Mouse (Mus musculus): ENCODE measurements around the gene G6pc3. TPM values are rescaled to one million over a fixed set of nuclear protein-coding genes. Genes with fewer than 3 reads are reported as not detected.

The G6pc3 gene
- polyA plus RNA-seq, 1 experiment from 2014 or later: 35.6 TPM

DNA sequence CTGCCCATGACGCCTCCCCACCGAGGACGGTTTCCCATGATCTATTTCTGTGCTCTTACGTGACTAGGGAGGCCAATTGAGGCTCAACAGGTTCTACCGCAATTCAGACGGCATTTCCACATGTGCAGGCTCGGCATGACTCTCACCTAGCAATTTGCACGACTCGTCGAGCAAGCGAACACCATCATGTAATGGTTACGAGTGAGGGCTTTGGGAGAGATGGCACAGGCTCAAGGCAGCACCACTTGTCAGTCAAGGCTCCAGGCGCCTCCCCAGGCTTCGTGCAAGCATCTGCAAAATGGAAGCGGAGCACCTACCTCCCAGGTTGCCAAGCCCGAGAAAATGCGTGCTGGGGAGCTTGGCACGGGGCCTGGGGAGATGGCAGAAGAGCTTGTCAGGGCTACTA lies 22.5 kb downstream of the G6pc3 start:
- Histone ChIP-seq H3K4me3 (no peak overlapping the region), H3K27ac (no peak overlapping the region), H3K9ac (no peak overlapping the region), H3K4me1 (peaks cover 77% of the 10 kb centered on the region), H3K9me3 (no peaks in the 10 kb centered on the region), H3K27me3 (no peaks in the 10 kb centered on the region), H3K4me2 (replicated peaks) (no peak overlapping the region), H3K36me3 (peaks cover 7% of the 10 kb centered on the region)
- ATAC-seq (ENCODE audit: low FRiP score, low read depth): no peak
- 60% methylated on average over 18 of the region's 18 CpGs for WGBS

DNA sequence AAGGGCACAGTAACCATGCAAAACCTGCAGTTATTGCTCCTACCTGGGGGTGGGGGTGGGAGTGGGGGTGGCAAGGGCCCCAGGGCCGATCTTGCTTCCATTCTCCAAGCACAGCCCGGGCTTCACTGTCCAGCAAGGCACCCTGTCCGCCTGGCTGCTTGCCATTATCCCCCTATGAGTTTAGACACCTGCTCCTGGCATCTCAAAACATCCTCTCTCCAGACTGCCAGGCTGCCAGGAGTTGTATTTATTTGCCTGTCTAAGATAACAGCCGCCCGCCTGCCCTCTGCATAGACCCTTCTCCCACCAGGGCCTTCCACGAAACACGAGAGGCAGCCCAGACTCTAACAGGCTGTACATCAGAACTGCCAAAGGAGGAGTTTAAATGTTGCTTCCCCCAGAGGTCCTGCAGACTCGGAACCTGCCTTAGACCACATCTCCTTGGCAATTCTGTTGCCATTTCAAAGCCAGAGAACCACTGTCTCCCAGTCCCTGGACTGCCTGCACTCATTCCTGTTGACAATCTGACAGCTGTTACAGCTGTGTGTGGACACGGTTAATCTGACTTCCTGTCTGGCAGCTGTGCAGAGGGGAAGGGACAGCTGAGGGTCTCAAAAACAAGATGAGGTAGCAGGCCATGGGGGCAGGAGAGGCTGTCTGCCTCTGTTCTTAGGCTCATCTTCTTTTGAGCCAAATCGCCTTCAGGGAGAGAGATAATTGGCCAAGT lies 25.2 kb downstream of the G6pc3 start:
- 50% methylated on average over 10 of the region's 10 CpGs for WGBS
- Histone ChIP-seq H3K4me2 (replicated peaks) (peak overlapping the region; percentile 19), H3K4me3 (no peak overlapping the region), H3K36me3 (peaks cover 7% of the 10 kb centered on the region), H3K9me3 (no peaks in the 10 kb centered on the region), H3K4me1 (peaks cover 81% of the 10 kb centered on the region), H3K27ac (no peak overlapping the region), H3K9ac (peak overlapping the region; percentile 45), H3K27me3 (no peaks in the 10 kb centered on the region)
- no peak for ATAC-seq (ENCODE audit: low FRiP score, low read depth)

DNA sequence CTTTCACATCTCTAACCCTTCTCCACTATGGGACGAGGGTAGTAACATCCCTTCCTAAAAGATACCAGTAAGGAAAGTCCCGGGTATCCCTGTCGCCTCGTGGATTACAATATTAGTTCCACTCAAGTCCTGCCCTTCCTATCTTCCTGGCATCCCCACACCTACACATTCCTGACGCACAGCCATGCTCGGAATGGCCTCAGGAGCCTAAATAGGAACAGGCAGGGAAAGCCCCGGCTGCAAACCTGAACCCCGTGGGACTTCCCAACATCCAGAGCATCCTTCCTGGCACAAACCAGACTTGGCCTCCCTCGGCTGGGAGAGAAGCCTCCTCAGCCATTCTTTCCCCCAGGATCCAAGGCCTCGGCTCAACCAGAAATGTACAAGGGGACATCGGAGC lies 26.1 kb downstream of the G6pc3 start:
- peak overlapping the region; percentile 51 for H3K9ac ChIP-seq

DNA sequence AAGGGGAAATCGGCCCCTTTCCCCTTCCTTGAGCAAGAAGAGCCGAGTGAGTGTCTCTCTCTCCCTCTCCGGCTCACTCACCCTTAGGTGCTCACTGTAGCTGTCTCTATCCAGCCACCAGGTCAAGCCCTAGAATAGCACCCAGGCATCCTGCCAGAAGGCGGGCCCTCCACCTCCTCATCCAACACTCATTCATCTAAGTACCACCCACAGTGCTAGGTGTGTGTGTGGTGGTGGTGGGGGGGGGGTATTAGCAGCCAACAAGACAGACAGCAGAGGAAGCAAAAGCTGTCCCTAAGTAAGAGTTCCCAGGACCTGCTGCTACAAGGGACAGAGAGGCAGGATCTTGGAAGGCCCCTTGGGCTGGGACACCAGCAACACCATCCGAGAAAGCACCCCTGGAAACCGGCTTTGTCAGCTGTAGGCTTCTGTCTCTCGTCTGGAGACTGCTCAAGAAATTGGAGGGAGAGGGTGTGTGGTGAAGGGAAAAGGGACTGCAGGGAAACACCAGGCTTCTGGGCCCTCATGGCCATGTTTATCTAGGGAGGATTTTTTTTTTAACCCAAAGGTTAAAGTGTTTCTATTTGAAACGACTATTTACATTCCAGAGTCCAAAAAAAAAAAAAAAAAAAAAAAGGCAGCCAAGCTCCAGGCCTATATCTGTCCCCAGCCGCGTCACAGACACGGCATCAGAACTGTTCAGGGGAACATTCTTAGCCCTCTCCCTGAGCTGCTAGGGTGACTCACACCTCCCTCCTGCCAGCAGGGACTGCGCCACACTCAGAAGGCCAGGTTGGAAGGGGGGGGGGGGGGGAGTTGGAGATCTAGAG lies 26.9 kb downstream of the G6pc3 start:
- 34% methylated on average over 12 of the region's 12 CpGs for whole genome bisulfite sequencing
- peaks cover 15% of the 10 kb centered on the region for H3K36me3 ChIP-seq
- H3K4me2 ChIP-seq (replicated peaks): peak overlapping the region; percentile 91
- peak overlapping the region; percentile 65; the same call in 1 of the 2 replicates for H3K27ac ChIP-seq
- H3K4me1 ChIP-seq: peaks cover 83% of the 10 kb centered on the region
- peak overlapping the region; percentile 18; the same call in 1 of the 2 replicates for H3K4me3 ChIP-seq
- ATAC-seq (ENCODE audit: low FRiP score, low read depth): no peak
- no peaks in the 10 kb centered on the region for H3K9me3 ChIP-seq
- H3K9ac ChIP-seq: peak overlapping the region; percentile 51
- no peaks in the 10 kb centered on the region for H3K27me3 ChIP-seq

More for the DNA sequence above, 26.1 kb downstream of the G6pc3 start:
- H3K27me3 ChIP-seq: no peaks in the 10 kb centered on the region
- H3K9me3 ChIP-seq: no peaks in the 10 kb centered on the region
- H3K27ac ChIP-seq: peak overlapping the region; percentile 65; the same call in 1 of the 2 replicates
- peaks cover 14% of the 10 kb centered on the region for H3K36me3 ChIP-seq
- H3K4me3 ChIP-seq: no peak overlapping the region
- peaks cover 86% of the 10 kb centered on the region for H3K4me1 ChIP-seq
- 69% methylated on average over 11 of the region's 11 CpGs for WGBS
- H3K4me2 ChIP-seq (replicated peaks): peak overlapping the region; percentile 91; the same call in 1 of the 2 replicates
- ATAC-seq (ENCODE audit: low FRiP score, low read depth): no peak

DNA sequence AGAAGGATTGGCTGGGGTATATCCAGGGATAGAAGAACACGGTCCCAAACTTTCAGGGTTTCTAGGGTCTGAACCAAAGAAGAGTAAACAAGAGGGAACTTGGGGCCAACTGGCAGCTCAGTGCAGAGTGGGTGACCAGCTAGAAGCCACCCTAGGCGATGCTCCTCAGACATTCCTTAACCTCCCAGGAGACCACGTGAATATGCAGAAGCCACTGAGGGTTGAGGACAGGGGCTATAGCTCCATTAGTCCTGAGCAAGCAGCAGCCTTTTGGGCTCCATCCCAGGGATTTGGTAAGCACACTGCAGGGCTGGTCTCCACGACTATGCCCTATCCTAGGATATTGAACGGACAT lies 27.4 kb downstream of the G6pc3 start:
- Histone ChIP-seq H3K9ac (peak overlapping the region; percentile 50), H3K4me2 (replicated peaks) (peak overlapping the region; percentile 91), H3K27ac (0 out of 2 replicates have a peak overlapping the region, but pooled peaks have one; percentile 65), H3K9me3 (no peaks in the 10 kb centered on the region), H3K4me3 (peak overlapping the region; percentile 18), H3K4me1 (peaks cover 77% of the 10 kb centered on the region), H3K36me3 (peaks cover 16% of the 10 kb centered on the region), H3K27me3 (no peaks in the 10 kb centered on the region)
- no peak for ATAC-seq (ENCODE audit: low FRiP score, low read depth)
- 42% methylated on average over 5 of the region's 5 CpGs for WGBS

DNA sequence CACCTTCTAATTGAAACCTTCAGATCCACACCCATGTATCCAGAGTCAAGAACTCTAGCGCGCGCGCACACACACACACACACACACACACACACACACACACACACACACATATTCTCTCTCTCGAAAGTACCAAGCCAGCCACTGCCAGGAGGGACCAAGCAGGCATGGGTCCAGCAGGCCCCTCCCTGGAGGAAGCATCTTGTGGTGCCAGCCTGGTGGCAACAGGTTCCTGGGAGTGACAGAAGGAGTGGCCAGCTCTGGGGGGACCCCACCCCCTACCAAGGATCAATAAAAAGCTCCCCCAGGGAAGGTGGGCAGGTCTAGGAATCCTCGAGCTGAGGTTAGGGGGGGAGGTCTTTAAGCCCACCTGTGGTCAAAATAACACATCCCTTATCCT lies 28.0 kb downstream of the G6pc3 start:
- Histone ChIP-seq H3K4me3 (peak overlapping the region; percentile 50), H3K36me3 (peaks cover 20% of the 10 kb centered on the region), H3K9ac (peak overlapping the region; percentile 50), H3K27me3 (no peaks in the 10 kb centered on the region), H3K4me2 (replicated peaks) (peak overlapping the region; percentile 91), H3K9me3 (no peaks in the 10 kb centered on the region), H3K4me1 (peaks cover 71% of the 10 kb centered on the region), H3K27ac (peak overlapping the region; percentile 89; the same call in 1 of the 2 replicates)
- ATAC-seq (ENCODE audit: low FRiP score, low read depth): no peak
- WGBS: 62% methylated on average over 6 of the region's 6 CpGs

DNA sequence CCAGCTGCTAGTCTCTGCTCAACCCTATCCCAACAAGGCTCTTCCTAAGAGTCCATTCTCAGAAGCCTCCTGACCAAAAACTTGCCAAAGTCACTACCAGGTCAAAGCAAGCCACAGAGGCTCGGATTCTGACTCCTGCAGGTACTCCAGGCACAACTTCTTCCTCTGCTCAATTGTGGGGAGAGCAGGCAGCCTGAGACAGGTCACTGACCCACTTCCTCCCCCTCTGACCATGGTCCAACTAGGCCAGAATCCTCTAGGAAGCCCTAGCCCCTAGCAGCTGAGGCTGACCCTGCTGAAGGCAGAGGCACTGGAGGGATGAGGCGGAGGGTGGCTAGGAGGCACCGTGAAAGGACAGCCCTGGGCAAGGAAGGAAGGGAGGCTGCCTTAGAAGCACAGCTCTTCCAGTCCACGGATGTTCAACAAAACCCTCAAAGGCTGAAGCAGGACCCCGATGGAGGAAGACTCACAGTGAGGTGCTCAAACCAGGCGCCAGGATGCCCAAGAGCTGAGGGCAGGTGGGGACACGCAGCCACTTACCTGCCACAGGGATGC lies 28.5 kb downstream of the G6pc3 start:
- peak overlapping the region; percentile 89 for H3K27ac ChIP-seq
- H3K9ac ChIP-seq: peak overlapping the region; percentile 67
- peaks cover 74% of the 10 kb centered on the region for H3K4me1 ChIP-seq
- H3K27me3 ChIP-seq: no peaks in the 10 kb centered on the region
- H3K9me3 ChIP-seq: no peaks in the 10 kb centered on the region
- H3K36me3 ChIP-seq: peaks cover 20% of the 10 kb centered on the region
- H3K4me3 ChIP-seq: peak overlapping the region; percentile 50
- H3K4me2 ChIP-seq (replicated peaks): peak overlapping the region; percentile 91
- WGBS: 61% methylated on average over 7 of the region's 7 CpGs
- ATAC-seq (ENCODE audit: low FRiP score, low read depth): no peak

DNA sequence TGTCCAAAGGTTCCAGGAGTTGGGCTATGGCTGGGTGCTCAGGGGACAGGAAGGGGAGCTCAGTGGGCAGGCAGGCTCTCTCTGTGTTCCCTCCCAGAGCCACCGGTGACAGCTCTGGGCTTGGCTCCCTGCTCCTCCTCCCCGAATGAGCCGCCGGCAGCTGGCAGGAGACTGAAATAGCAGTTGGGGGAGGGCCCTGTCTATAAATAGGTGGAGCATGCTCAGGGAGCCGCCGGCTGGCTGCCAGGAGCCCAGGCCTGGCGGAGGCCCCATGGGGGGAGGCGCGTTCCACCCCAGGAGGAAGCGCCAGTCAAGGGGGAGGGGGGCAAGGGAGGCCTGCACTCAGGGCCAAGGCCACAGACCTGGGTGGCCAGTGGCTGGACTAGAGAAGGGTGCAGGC lies 29.4 kb downstream of the G6pc3 start:
- Histone ChIP-seq H3K9ac (peak overlapping the region; percentile 67), H3K9me3 (no peaks in the 10 kb centered on the region), H3K27ac (peak overlapping the region; percentile 89), H3K27me3 (no peaks in the 10 kb centered on the region), H3K4me2 (replicated peaks) (peak overlapping the region; percentile 91), H3K36me3 (peaks cover 22% of the 10 kb centered on the region), H3K4me3 (peak overlapping the region; percentile 50), H3K4me1 (peaks cover 75% of the 10 kb centered on the region)
- ATAC-seq (ENCODE audit: low FRiP score, low read depth): peak; percentile 79
- WGBS: 0% methylated on average over 10 of the region's 10 CpGs

DNA sequence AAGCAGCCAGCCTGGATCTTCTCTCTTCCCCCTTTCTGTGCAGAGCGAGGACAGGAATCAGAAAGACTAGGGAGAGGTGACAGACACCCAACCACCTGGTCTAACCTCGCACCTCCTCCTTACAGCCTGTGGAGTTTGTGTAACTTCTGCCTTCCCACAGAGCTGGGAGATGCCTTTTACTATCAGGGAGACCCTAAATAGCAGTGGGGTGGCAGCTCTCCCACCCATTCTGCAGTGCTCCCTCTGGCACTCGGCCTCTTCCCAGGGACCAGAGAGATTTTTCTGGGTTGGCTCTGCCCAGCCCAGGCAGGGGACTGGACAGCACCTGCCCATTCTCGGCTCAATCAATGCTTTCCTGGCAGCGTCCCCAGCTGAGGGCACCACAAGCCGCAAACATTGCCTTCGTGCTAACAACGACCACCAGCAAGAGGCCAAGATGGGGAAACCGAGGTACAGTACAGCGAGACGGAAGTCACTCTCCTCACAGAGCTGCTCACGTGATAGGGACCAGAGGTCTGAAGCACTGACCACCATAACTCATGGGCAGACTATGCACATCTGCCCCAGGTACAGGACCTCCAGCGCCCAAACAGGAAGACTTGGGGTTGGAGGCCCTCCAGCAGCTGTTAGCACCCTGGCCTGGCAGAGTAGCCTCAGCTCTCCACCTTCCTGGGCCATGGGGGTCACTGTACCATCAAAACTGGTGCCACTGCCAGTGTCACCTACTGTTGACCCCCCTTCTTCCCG lies 30.0 kb downstream of the G6pc3 start:
- Histone ChIP-seq H3K27me3 (no peaks in the 10 kb centered on the region), H3K4me3 (peak overlapping the region; percentile 50), H3K36me3 (peaks cover 28% of the 10 kb centered on the region), H3K9me3 (no peaks in the 10 kb centered on the region), H3K27ac (peak overlapping the region; percentile 89), H3K4me1 (peaks cover 73% of the 10 kb centered on the region), H3K4me2 (replicated peaks) (peak overlapping the region; percentile 91), H3K9ac (peak overlapping the region; percentile 67; the same call in 1 of the 2 replicates)
- no peak for ATAC-seq (ENCODE audit: low FRiP score, low read depth)
- WGBS: 62% methylated on average over 14 of the region's 14 CpGs

DNA sequence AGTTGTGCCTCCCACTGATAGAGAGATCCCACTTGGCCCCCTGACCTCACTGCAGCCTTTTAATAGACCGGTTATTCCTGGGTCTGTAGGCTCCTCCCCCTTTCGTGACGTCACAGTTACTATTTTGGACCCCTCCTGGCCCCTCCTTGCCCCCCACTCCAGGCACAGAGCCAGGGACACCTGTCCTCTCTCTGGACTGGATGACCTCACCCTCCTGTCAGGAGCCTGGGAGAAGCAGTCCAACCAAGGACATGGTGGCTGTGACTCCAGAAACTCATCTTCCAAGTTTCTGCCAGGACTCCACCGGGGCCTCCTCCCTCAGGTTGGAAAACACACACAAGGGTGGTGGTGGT lies 30.6 kb downstream of the G6pc3 start:
- H3K4me2 ChIP-seq (replicated peaks): no peak overlapping the region
- H3K4me3 ChIP-seq: no peak overlapping the region
- H3K4me1 ChIP-seq: peaks cover 73% of the 10 kb centered on the region
- 64% methylated on average over 4 of the region's 4 CpGs for WGBS
- no peaks in the 10 kb centered on the region for H3K27me3 ChIP-seq
- peaks cover 28% of the 10 kb centered on the region for H3K36me3 ChIP-seq
- H3K27ac ChIP-seq: peak overlapping the region; percentile 89; the same call in 1 of the 2 replicates
- H3K9ac ChIP-seq: no peak overlapping the region
- no peaks in the 10 kb centered on the region for H3K9me3 ChIP-seq
- ATAC-seq (ENCODE audit: low FRiP score, low read depth): no peak

DNA sequence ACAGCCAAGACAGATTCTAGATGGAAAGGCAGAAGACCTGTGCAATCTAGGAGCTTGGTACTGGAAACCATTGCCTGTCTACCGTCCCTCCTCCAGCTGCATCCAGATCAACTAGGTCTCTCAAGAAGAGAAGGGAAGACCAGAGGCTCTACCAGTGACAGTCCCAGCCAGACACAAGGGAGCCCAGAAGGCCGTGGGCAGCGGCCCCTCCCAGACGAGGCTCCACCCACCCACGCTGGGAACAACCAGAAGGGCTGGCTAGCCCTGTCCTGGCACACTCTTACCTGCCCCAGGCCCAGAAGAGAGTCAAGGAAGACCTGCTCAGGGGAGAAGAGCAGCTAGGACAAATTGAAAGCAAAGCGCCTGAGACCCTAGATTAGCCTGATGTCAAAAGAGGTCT lies 31.0 kb downstream of the G6pc3 start:
- H3K36me3 ChIP-seq: peaks cover 28% of the 10 kb centered on the region
- no peak overlapping the region for H3K9ac ChIP-seq
- H3K9me3 ChIP-seq: no peaks in the 10 kb centered on the region
- H3K27ac ChIP-seq: peak overlapping the region; percentile 22; the same call in 1 of the 2 replicates
- no peaks in the 10 kb centered on the region for H3K27me3 ChIP-seq
- no peak overlapping the region for H3K4me2 ChIP-seq (replicated peaks)
- no peak overlapping the region for H3K4me3 ChIP-seq
- no peak for ATAC-seq (ENCODE audit: low FRiP score, low read depth)
- 56% methylated on average over 6 of the region's 6 CpGs for WGBS
- H3K4me1 ChIP-seq: peaks cover 73% of the 10 kb centered on the region
